Mouse (Mus musculus) adrenal gland, postnatal 10 days (tissue): ENCODE measurements around the gene Synpo2. TPM values are rescaled to one million over a fixed set of nuclear protein-coding genes. Genes with fewer than 3 reads are reported as not detected.

Experiments used
- DNase-seq: peaks from one replicate; pipeline ENCODE4 v3.0.0; 2021; ENCODE audit warnings: mixed read lengths
- total RNA-seq, 2 experiments: library from RNA; stranded (reverse); gene quantifications; 2 replicates each; pipeline ENCODE4 v1.2.3; 2021

The Synpo2 gene
- total RNA-seq, 2 experiments from 2014 or later: 9.2 to 20.7 TPM

- no peak for DNase-seq
These were observed 202.1 kb downstream of the Synpo2 start for GRCm38 (mm10) chr3:123033804-123034203.

Other genes with a start within 250 kb of the Synpo2 start
- gene Myoz2, start 201.1 kb downstream of the Synpo2 start, total RNA-seq: 10 to 100 TPM in 1 of 2 experiments, 1 to 10 TPM in 1; 9.8 to 66.2 TPM
- gene Sec24d, start 31.3 kb upstream of the Synpo2 start, total RNA-seq: 10 to 100 TPM; 67.3 to 84.2 TPM
- 10 to 100 TPM; 13.9 to 15.1 TPM for gene Mettl14, start 150.0 kb upstream of the Synpo2 start, total RNA-seq
- gene Prss12, start 210.8 kb upstream of the Synpo2 start, total RNA-seq: 1 to 10 TPM; 3.5 to 3.6 TPM